Mouse (Mus musculus) neural tube, embryonic 15.5 days (tissue): ENCODE data around the gene Txndc16. TPM values are rescaled to one million over a fixed set of nuclear protein-coding genes. Genes with fewer than 3 reads are reported as not detected.

Experiments used
- ATAC-seq: fragments of 200-750 bp; cut with Nextera tagmentation; 2 replicates; pipeline ENCODE4 v1.8.0; 2017; ENCODE audit warnings: mild to moderate bottlenecking, moderate TSS enrichment, moderate library complexity; ENCODE audit not compliant: low FRiP score
- H3K27ac ChIP-seq: fragments of 300-500 bp; sonication (generic); replicated peaks from 2 replicates; pipeline ENCODE4 v1.5.1; 2015; ENCODE audit warnings: mild to moderate bottlenecking, inconsistent platforms
- H3K27me3 ChIP-seq: fragments of 300-500 bp; sonication (generic); replicated peaks from 2 replicates; pipeline ENCODE4 v1.6.1; 2015; ENCODE audit warnings: inconsistent platforms
- H3K36me3 ChIP-seq: fragments of 300-500 bp; sonication (generic); 2 replicates; pipeline ENCODE4 v1.6.1; 2015; ENCODE audit warnings: inconsistent platforms
- H3K4me1 ChIP-seq: fragments of 300-500 bp; sonication (generic); 2 replicates; pipeline ENCODE4 v1.6.1; 2015; ENCODE audit warnings: inconsistent platforms
- H3K4me2 ChIP-seq: fragments of 300-500 bp; sonication (generic); 2 replicates; pipeline ENCODE4 v1.6.1; 2015; ENCODE audit warnings: inconsistent platforms, mild to moderate bottlenecking, moderate library complexity
- H3K4me3 ChIP-seq: fragments of 300-500 bp; sonication (generic); replicated peaks from 2 replicates; pipeline ENCODE4 v1.5.1; 2015; ENCODE audit warnings: mild to moderate bottlenecking, inconsistent platforms
- H3K9ac ChIP-seq: fragments of 300-500 bp; sonication (generic); replicated peaks from 2 replicates; pipeline ENCODE4 v1.6.1; 2015; ENCODE audit warnings: mild to moderate bottlenecking, inconsistent platforms
- H3K9me3 ChIP-seq: fragments of 300-500 bp; sonication (generic); replicated peaks from 2 replicates; pipeline ENCODE4 v1.6.1; 2016; ENCODE audit warnings: inconsistent platforms
- WGBS: fragments of 180-500 bp; shearing (Covaris S2); methylation state at CpG from one replicate; pipeline ENCODE4 v1.1.7; 2015; ENCODE audit warnings: mixed read lengths; 5-methylcytosine and 5-hydroxymethylcytosine counted together
- polyA plus RNA-seq: library from polyadenylated mRNA; unstranded; fragments of >200 nt; fragmentation: Nextera tagmentation; extraction: Ambion mirVana; gene quantifications from 2 replicates; pipeline ENCODE4 v1.2.1, GENCODE M21; 2015

Gene Txndc16
- polyA plus RNA-seq, 1 experiment from 2014 or later: 36.2 TPM

DNA sequence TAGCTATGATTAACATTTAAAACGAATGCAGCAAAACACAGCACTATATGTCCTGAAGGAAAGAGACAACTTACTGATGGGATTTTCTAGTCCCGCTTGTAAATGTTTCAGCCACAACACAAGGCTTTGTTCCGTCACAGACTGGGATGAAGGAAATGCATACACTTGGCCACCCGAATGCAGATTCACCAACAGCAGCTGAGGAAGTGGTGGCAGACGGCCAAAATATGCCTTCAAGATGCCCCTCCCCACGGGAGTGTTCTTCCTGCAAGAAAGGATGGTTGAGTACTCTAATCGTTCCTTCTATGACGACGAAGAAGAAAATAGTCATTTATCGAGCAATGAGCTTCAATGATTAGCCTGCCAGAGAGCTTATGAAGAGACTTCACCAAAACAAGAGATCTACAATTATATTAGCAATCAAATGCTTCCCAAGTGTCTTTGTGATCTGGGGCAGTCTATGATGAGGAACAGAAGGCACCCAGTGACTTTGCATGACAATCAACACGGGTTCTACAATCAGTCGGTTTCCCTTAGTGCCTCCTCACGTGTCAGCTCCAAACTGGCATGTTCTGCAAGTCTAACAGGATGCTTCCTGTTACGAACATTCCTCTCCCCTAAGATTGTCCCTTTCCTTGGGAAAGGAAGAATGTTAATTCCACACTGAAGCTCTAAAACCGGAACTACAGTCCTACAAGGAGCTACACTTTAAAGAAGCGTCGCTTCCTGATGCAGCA, 79.6 kb downstream of the Txndc16 start:
- no peak overlapping the region for H3K4me2 ChIP-seq
- H3K4me3 ChIP-seq: no peak overlapping the region
- 0 out of 2 replicates have a peak, but pooled peaks cover 3% of the 10 kb centered on the region for H3K4me1 ChIP-seq
- H3K9ac ChIP-seq: no peak overlapping the region
- H3K36me3 ChIP-seq: peaks cover 7% of the 10 kb centered on the region; the same call in 1 of the 2 replicates
- no peaks in the 10 kb centered on the region for H3K27me3 ChIP-seq
- H3K9me3 ChIP-seq: no peaks in the 10 kb centered on the region
- H3K27ac ChIP-seq: no peak overlapping the region
- WGBS: 70% methylated on average over 17 of the region's 17 CpGs
- ATAC-seq: no peak

DNA sequence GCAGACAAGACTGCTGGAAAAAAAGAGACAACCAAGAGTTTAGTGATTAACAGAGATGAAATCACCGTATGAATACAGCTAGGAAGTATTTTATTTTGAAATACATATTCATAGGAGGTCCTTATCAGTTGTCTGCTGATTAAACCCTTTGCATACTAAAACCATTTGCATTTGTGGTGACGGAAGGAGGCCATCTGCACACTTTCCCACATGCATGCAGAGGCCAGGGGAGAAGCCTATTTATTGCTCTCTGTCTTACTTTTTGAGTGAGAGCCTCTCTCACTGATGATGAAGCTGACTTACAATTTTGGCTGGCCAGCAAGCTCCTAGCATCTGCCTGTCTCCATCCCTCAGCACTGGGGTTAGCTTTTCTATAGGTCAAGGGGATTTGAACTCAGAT, 84.2 kb downstream of the Txndc16 start:
- Histone ChIP-seq H3K27me3 (no peaks in the 10 kb centered on the region), H3K9ac (no peak overlapping the region), H3K36me3 (peaks cover 5% of the 10 kb centered on the region; the same call in 1 of the 2 replicates), H3K4me1 (0 out of 2 replicates have a peak, but pooled peaks cover 3% of the 10 kb centered on the region), H3K9me3 (no peaks in the 10 kb centered on the region), H3K4me3 (no peak overlapping the region), H3K4me2 (no peak overlapping the region), H3K27ac (no peak overlapping the region)
- 59% methylated on average over 2 of the region's 2 CpGs for WGBS
- ATAC-seq: no peak

DNA sequence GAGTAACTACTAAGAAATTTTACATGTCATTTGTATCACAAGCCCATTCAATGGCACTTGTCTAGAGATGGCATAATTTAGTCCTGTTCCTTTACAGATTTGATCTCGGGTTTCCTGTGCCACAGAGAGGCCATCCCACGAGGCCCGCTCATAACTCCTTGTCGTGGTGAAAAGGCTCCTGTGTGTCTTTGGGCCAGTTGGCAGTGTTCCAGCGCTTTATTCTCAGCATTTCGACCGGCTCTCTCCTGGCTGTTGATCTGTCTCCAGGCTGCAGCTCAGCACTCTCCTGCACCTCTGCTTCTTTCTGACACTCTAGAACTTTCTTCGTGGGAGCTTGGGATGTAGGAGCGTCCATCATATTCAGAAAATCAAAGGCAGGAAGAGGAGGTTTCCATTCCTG, 84.6 kb downstream of the Txndc16 start:
- H3K4me3 ChIP-seq: no peak overlapping the region
- 35% methylated on average over 9 of the region's 9 CpGs for WGBS
- no peak overlapping the region for H3K9ac ChIP-seq
- peaks cover 5% of the 10 kb centered on the region; the same call in 1 of the 2 replicates for H3K36me3 ChIP-seq
- no peaks in the 10 kb centered on the region for H3K9me3 ChIP-seq
- no peak overlapping the region for H3K4me2 ChIP-seq
- H3K4me1 ChIP-seq: 0 out of 2 replicates have a peak, but pooled peaks cover 3% of the 10 kb centered on the region
- no peak for ATAC-seq
- H3K27ac ChIP-seq: no peak overlapping the region
- no peaks in the 10 kb centered on the region for H3K27me3 ChIP-seq

DNA sequence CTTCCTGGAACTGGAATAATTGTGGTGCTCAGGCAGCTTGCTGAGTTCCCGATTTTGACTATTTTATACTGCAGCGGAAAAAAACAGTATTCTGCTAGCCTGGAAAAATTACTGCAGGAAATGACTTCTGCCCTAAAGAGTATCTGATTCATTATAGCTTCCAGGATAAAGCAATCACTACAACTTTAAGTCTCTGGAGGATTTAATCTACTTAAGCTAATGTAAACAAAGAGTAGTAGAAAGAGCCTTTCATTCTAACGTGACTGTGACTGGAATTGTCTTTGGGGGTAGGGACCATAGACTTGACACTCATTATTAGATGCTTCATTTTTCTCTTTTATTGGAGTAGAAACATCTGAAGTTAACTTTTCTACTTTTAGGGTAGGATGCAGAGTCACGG, 101.8 kb downstream of the Txndc16 start:
- Histone ChIP-seq H3K27ac (no peak overlapping the region), H3K27me3 (no peaks in the 10 kb centered on the region), H3K4me2 (no peak overlapping the region), H3K4me1 (no peaks in the 10 kb centered on the region), H3K36me3 (no peaks in the 10 kb centered on the region), H3K9me3 (no peaks in the 10 kb centered on the region), H3K4me3 (no peak overlapping the region), H3K9ac (no peak overlapping the region)
- 63% methylated on average over 4 of the region's 4 CpGs for WGBS
- ATAC-seq: no peak

GRCm38 (mm10) chr14:45102201-45102600, 117.9 kb downstream of the Txndc16 start:
- Histone ChIP-seq H3K4me3 (no peak overlapping the region), H3K9ac (no peak overlapping the region), H3K36me3 (no peaks in the 10 kb centered on the region), H3K27me3 (no peaks in the 10 kb centered on the region), H3K4me1 (no peaks in the 10 kb centered on the region), H3K4me2 (no peak overlapping the region), H3K27ac (no peak overlapping the region), H3K9me3 (no peaks in the 10 kb centered on the region)
- WGBS: 91% methylated on average over 8 of the region's 8 CpGs
- no peak for ATAC-seq

DNA sequence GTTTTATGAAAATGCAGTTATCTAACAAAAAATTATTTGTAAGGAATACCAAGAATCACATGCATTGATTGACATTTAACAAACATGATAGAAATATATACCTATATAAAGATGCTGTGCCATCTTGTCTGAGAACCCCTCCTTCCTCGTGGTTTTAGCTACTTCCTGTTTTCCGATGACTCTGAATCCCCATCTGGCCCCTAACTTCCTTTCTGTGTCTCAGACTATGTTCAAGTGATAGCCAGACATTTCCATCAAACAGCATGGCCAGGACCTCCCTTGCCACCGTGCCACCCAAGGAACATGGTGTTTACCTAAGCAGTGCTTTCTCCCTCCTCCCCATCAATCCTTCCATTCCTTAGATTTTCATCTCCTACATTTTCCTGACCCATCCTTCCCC, 127.8 kb downstream of the Txndc16 start:
- ATAC-seq: no peak
- Histone ChIP-seq H3K27me3 (no peaks in the 10 kb centered on the region), H3K4me3 (no peak overlapping the region)

GRCm38 (mm10) chr14:45090011-45090410, 130.1 kb downstream of the Txndc16 start:
- WGBS: 86% methylated on average over 4 of the region's 4 CpGs
- Histone ChIP-seq H3K27me3 (no peaks in the 10 kb centered on the region), H3K9ac (no peak overlapping the region), H3K36me3 (no peaks in the 10 kb centered on the region), H3K4me1 (no peaks in the 10 kb centered on the region), H3K4me3 (no peak overlapping the region), H3K9me3 (no peaks in the 10 kb centered on the region), H3K27ac (no peak overlapping the region), H3K4me2 (no peak overlapping the region)
- no peak for ATAC-seq

More for the DNA sequence above, 127.8 kb downstream of the Txndc16 start:
- Histone ChIP-seq H3K36me3 (no peaks in the 10 kb centered on the region), H3K27ac (no peak overlapping the region), H3K9ac (no peak overlapping the region), H3K4me2 (no peak overlapping the region), H3K9me3 (no peaks in the 10 kb centered on the region), H3K4me1 (no peaks in the 10 kb centered on the region)
- WGBS: 85% methylated on average over 3 of the region's 3 CpGs

GRCm38 (mm10) chr14:45085651-45086425, 134.3 kb downstream of the Txndc16 start:
- H3K9me3 ChIP-seq: no peaks in the 10 kb centered on the region
- no peaks in the 10 kb centered on the region for H3K27me3 ChIP-seq
- no peak overlapping the region for H3K4me2 ChIP-seq
- H3K27ac ChIP-seq: no peak overlapping the region
- 83% methylated on average over 5 of the region's 5 CpGs for WGBS
- no peak for ATAC-seq
- H3K9ac ChIP-seq: no peak overlapping the region
- no peak overlapping the region for H3K4me3 ChIP-seq
- H3K36me3 ChIP-seq: no peaks in the 10 kb centered on the region
- H3K4me1 ChIP-seq: no peaks in the 10 kb centered on the region

GRCm38 (mm10) chr14:45084656-45085280, 135.4 kb downstream of the Txndc16 start:
- Histone ChIP-seq H3K4me1 (no peaks in the 10 kb centered on the region), H3K4me2 (no peak overlapping the region), H3K36me3 (no peaks in the 10 kb centered on the region), H3K9ac (no peak overlapping the region), H3K27me3 (no peaks in the 10 kb centered on the region), H3K27ac (no peak overlapping the region), H3K4me3 (no peak overlapping the region), H3K9me3 (no peaks in the 10 kb centered on the region)
- ATAC-seq: no peak
- WGBS: 91% methylated on average over 5 of the region's 5 CpGs

DNA sequence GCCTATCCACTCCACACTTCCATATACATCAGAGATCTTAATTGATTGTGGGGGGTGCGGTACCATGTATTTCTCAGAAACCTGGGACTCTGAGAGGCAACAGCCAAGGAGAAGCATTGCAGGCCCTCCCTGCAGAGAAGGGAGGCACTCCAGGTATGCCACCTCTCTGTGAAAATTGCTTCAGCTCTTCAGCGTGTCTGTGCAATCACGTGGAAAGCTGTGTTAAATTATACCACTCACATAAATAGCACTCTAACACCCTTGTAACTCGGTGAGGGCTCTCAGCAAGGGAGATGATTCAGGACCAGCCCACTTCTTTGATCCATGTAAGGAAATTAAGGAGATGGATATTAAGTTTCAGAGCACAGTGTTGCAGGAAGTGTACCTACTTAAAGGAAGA, 136.6 kb downstream of the Txndc16 start:
- Histone ChIP-seq H3K4me2 (no peak overlapping the region), H3K9me3 (no peaks in the 10 kb centered on the region), H3K9ac (no peak overlapping the region), H3K36me3 (no peaks in the 10 kb centered on the region), H3K4me1 (no peaks in the 10 kb centered on the region), H3K27me3 (no peaks in the 10 kb centered on the region), H3K4me3 (no peak overlapping the region), H3K27ac (no peak overlapping the region)
- 27% methylated on average over 4 of the region's 4 CpGs for WGBS
- no peak for ATAC-seq
